Mouse (Mus musculus) testis, adult 2 months (tissue): ENCODE measurements at regions not wholly inside any gene's neighbourhood (a gene's known extent, or its start where the extent isn't known, plus 50 kb on each side); places are given as distances from the start of the nearest gene placed in this dataset.

ENCODE experiments used
- CTCF ChIP-seq: fragments of 200-500 bp; IDR thresholded peaks from 2 replicates; pipeline ENCODE4 v1.5.1; 2012; ENCODE audit warnings: low read depth, mild to moderate bottlenecking, inconsistent platforms, low read length, moderate library complexity; ENCODE audit not compliant: control insufficient read depth, insufficient read depth, insufficient replicate concordance
- POLR2A ChIP-seq: fragments of 200-500 bp; IDR thresholded peaks from 2 replicates; pipeline ENCODE4 v1.6.1; 2012; ENCODE audit warnings: low read depth, mild to moderate bottlenecking, inconsistent platforms, low read length, moderate library complexity; ENCODE audit not compliant: control insufficient read depth

DNA sequence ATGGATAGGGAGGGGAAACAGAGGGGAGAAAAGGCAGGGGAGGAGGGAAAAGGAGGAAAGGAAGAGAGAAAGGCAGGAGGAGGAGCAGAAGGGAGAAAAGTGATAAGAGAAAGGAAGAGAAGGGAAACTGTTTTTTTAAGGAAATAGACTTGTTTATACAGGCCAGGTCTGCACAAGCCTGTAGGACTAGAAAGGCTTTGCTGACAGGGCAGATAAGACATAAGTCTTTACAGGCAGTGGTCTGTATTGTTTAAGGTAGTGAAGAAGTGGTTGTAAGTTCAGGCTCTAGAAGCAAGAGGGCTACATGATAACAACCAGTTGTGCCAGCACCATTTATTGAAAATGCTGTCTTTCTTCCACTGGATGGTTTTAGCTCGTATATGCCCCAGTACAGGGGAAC, 75.4 kb upstream of the Rnaseh2b start:
- TF ChIP-seq CTCF (no peak), POLR2A (no peak)
